Mouse (Mus musculus): Measurements from ENCODE around the gene Slc35b2.

- TF ChIP-seq CTCF (IDR thresholded peaks at IDR 0.05; ENCODE audit: low read depth, low read length) (no peak), POLR2A (IDR thresholded peaks at IDR 0.05; ENCODE audit: insufficient read depth, low read length) (no peak)
These were observed 53.0 kb downstream of the Slc35b2 start for GRCm38 (mm10) chr17:45616679-45617078.

Measured in ES-Bruce4 (cell line).